Mouse (Mus musculus): ENCODE measurements at regions not wholly inside any gene's neighbourhood (a gene's known extent, or its start where the extent isn't known, plus 50 kb on each side); places are given as distances from the start of the nearest gene placed in this dataset.

- peak overlapping the region; percentile 47; the same call in 1 of the 2 replicates for H3K9ac ChIP-seq
- H3K36me3 ChIP-seq = no peaks in the 10 kb centered on the region
- no peak; the same call in 1 of the 2 replicates for ATAC-seq (ENCODE audit: low FRiP score)
- H3K27me3 ChIP-seq = no peaks in the 10 kb centered on the region
- H3K27ac ChIP-seq = no peak overlapping the region
- no peaks in the 10 kb centered on the region for H3K9me3 ChIP-seq
- H3K4me1 ChIP-seq (replicated peaks) = peaks cover 17% of the 10 kb centered on the region
- H3K4me2 ChIP-seq = peak overlapping the region; percentile 37
- H3K4me3 ChIP-seq = no peak overlapping the region
- 17% methylated on average over 9 of the region's 9 CpGs for WGBS
Observed at GRCm38 (mm10) chr10:111658828-111659227, 152.7 kb downstream of the Phlda1 start.

- H3K4me2 ChIP-seq = no peak overlapping the region
- peaks cover 11% of the 10 kb centered on the region for H3K4me1 ChIP-seq (replicated peaks)
- no peak overlapping the region for H3K27ac ChIP-seq
- H3K4me3 ChIP-seq = no peak overlapping the region
- no peaks in the 10 kb centered on the region for H3K9me3 ChIP-seq
- no peaks in the 10 kb centered on the region for H3K36me3 ChIP-seq
- no peaks in the 10 kb centered on the region for H3K27me3 ChIP-seq
- 81% methylated on average over 1 of the region's 1 CpGs for WGBS
- ATAC-seq (ENCODE audit: low FRiP score) = no peak
- H3K9ac ChIP-seq = no peak overlapping the region
Observed at GRCm38 (mm10) chr10:111662665-111663064, 156.6 kb downstream of the Phlda1 start.

- Histone ChIP-seq H3K36me3 (no peaks in the 10 kb centered on the region), H3K4me2 (no peak overlapping the region), H3K27ac (no peak overlapping the region), H3K9me3 (no peaks in the 10 kb centered on the region), H3K4me1 (replicated peaks) (no peaks in the 10 kb centered on the region; the same call in 1 of the 2 replicates), H3K27me3 (no peaks in the 10 kb centered on the region), H3K4me3 (no peak overlapping the region), H3K9ac (no peak overlapping the region)
- no peak for ATAC-seq (ENCODE audit: low FRiP score)
- WGBS = 79% methylated on average over 14 of the region's 14 CpGs
Observed at GRCm38 (mm10) chr10:111665834-111666233, 159.7 kb downstream of the Phlda1 start.

- no peak overlapping the region for H3K9ac ChIP-seq
- no peaks in the 10 kb centered on the region for H3K36me3 ChIP-seq
- no peak overlapping the region for H3K27ac ChIP-seq
- H3K27me3 ChIP-seq = no peaks in the 10 kb centered on the region
- H3K4me3 ChIP-seq = no peak overlapping the region
- WGBS = 92% methylated on average over 13 of the region's 13 CpGs
- H3K4me2 ChIP-seq = no peak overlapping the region
- H3K4me1 ChIP-seq (replicated peaks) = no peaks in the 10 kb centered on the region; the same call in 1 of the 2 replicates
- H3K9me3 ChIP-seq = no peaks in the 10 kb centered on the region
- no peak for ATAC-seq (ENCODE audit: low FRiP score)
Observed at GRCm38 (mm10) chr10:111666963-111667362, 160.9 kb downstream of the Phlda1 start.

GRCm38 (mm10) chr10:111668639-111669038, 162.6 kb downstream of the Phlda1 start:
- WGBS = 94% methylated on average over 1 of the region's 1 CpGs
- no peak overlapping the region for H3K4me3 ChIP-seq
- H3K27me3 ChIP-seq = no peaks in the 10 kb centered on the region
- H3K4me1 ChIP-seq (replicated peaks) = peaks cover 6% of the 10 kb centered on the region; the same call in 1 of the 2 replicates
- no peak overlapping the region for H3K4me2 ChIP-seq
- no peaks in the 10 kb centered on the region for H3K9me3 ChIP-seq
- no peak overlapping the region for H3K9ac ChIP-seq
- ATAC-seq (ENCODE audit: low FRiP score) = no peak
- no peaks in the 10 kb centered on the region for H3K36me3 ChIP-seq
- no peak overlapping the region for H3K27ac ChIP-seq

GRCm38 (mm10) chr10:111669658-111670057, 163.6 kb downstream of the Phlda1 start:
- H3K4me1 ChIP-seq (replicated peaks) = peaks cover 6% of the 10 kb centered on the region; the same call in 1 of the 2 replicates
- H3K36me3 ChIP-seq = no peaks in the 10 kb centered on the region
- no peak overlapping the region for H3K27ac ChIP-seq
- no peak; the same call in 1 of the 2 replicates for ATAC-seq (ENCODE audit: low FRiP score)
- no peaks in the 10 kb centered on the region for H3K27me3 ChIP-seq
- 33% methylated on average over 6 of the region's 6 CpGs for WGBS
- H3K9ac ChIP-seq = no peak overlapping the region
- no peak overlapping the region for H3K4me2 ChIP-seq
- no peak overlapping the region for H3K4me3 ChIP-seq
- H3K9me3 ChIP-seq = no peaks in the 10 kb centered on the region

- Histone ChIP-seq H3K9me3 (no peaks in the 10 kb centered on the region), H3K9ac (no peak overlapping the region), H3K4me3 (no peak overlapping the region), H3K4me1 (replicated peaks) (peaks cover 6% of the 10 kb centered on the region; the same call in 1 of the 2 replicates), H3K27ac (no peak overlapping the region), H3K27me3 (no peaks in the 10 kb centered on the region), H3K36me3 (no peaks in the 10 kb centered on the region), H3K4me2 (no peak overlapping the region)
- 85% methylated on average over 14 of the region's 14 CpGs for WGBS
- ATAC-seq (ENCODE audit: low FRiP score) = no peak
Observed at GRCm38 (mm10) chr10:111670666-111671065, 164.6 kb downstream of the Phlda1 start.

- WGBS = 47% methylated on average over 12 of the region's 12 CpGs
Observed at GRCm38 (mm10) chr10:111672454-111673316, 166.6 kb downstream of the Phlda1 start.

GRCm38 (mm10) chr10:111673317-111673610, 167.2 kb downstream of the Phlda1 start:
- Histone ChIP-seq H3K27ac (no peak overlapping the region), H3K27me3 (no peaks in the 10 kb centered on the region), H3K4me1 (replicated peaks) (0 out of 2 replicates have a peak, but pooled peaks cover 6% of the 10 kb centered on the region), H3K36me3 (no peaks in the 10 kb centered on the region), H3K4me2 (no peak overlapping the region), H3K4me3 (no peak overlapping the region), H3K9me3 (no peaks in the 10 kb centered on the region), H3K9ac (no peak overlapping the region)
- no peak for ATAC-seq (ENCODE audit: low FRiP score)

More at GRCm38 (mm10) chr10:111672454-111673316, 166.6 kb downstream of the Phlda1 start:
- 0 out of 2 replicates have a peak, but pooled peaks cover 6% of the 10 kb centered on the region for H3K4me1 ChIP-seq (replicated peaks)
- no peak for ATAC-seq (ENCODE audit: low FRiP score)
- H3K27ac ChIP-seq = no peak overlapping the region
- no peak overlapping the region for H3K9ac ChIP-seq
- H3K9me3 ChIP-seq = no peaks in the 10 kb centered on the region
- no peak overlapping the region for H3K4me2 ChIP-seq
- H3K27me3 ChIP-seq = no peaks in the 10 kb centered on the region
- H3K36me3 ChIP-seq = no peaks in the 10 kb centered on the region
- H3K4me3 ChIP-seq = no peak overlapping the region

GRCm38 (mm10) chr10:111676255-111676654, 170.2 kb downstream of the Phlda1 start:
- no peak overlapping the region for H3K9ac ChIP-seq
- WGBS = 64% methylated on average over 4 of the region's 4 CpGs
- H3K27ac ChIP-seq = no peak overlapping the region
- H3K9me3 ChIP-seq = no peaks in the 10 kb centered on the region
- no peaks in the 10 kb centered on the region for H3K27me3 ChIP-seq
- H3K36me3 ChIP-seq = no peaks in the 10 kb centered on the region
- ATAC-seq (ENCODE audit: low FRiP score) = no peak
- no peak overlapping the region for H3K4me3 ChIP-seq
- 0 out of 2 replicates have a peak, but pooled peaks cover 6% of the 10 kb centered on the region for H3K4me1 ChIP-seq (replicated peaks)
- no peak overlapping the region for H3K4me2 ChIP-seq

GRCm38 (mm10) chr10:111680919-111681318, 174.8 kb downstream of the Phlda1 start:
- Histone ChIP-seq H3K4me2 (no peak overlapping the region), H3K9ac (no peak overlapping the region), H3K27me3 (no peaks in the 10 kb centered on the region), H3K9me3 (no peaks in the 10 kb centered on the region), H3K4me3 (no peak overlapping the region), H3K36me3 (no peaks in the 10 kb centered on the region), H3K4me1 (replicated peaks) (0 out of 2 replicates have a peak, but pooled peaks cover 5% of the 10 kb centered on the region), H3K27ac (no peak overlapping the region)
- WGBS = 92% methylated on average over 4 of the region's 4 CpGs
- ATAC-seq (ENCODE audit: low FRiP score) = no peak

- no peak overlapping the region for H3K9ac ChIP-seq
- no peak overlapping the region for H3K4me2 ChIP-seq
- 88% methylated on average over 10 of the region's 10 CpGs for WGBS
- no peaks in the 10 kb centered on the region for H3K9me3 ChIP-seq
- no peak overlapping the region for H3K4me3 ChIP-seq
- H3K36me3 ChIP-seq = no peaks in the 10 kb centered on the region
- H3K4me1 ChIP-seq (replicated peaks) = peaks cover 15% of the 10 kb centered on the region; the same call in 1 of the 2 replicates
- ATAC-seq (ENCODE audit: low FRiP score) = no peak
- H3K27ac ChIP-seq = no peak overlapping the region
- H3K27me3 ChIP-seq = no peaks in the 10 kb centered on the region
Observed at GRCm38 (mm10) chr10:111684409-111685346, 178.6 kb downstream of the Phlda1 start.

Data from hindbrain, embryonic 13.5 days (tissue).